Mouse (Mus musculus): Measurements from ENCODE around the gene Mrpl54. TPM values are rescaled to one million over a fixed set of nuclear protein-coding genes. Genes with fewer than 3 reads are reported as not detected.
"Not testable (repeated sequence)": the region's sequence is repeated elsewhere in the genome, so short reads cannot be mapped to it uniquely, and the experiment has no call there.

The Mrpl54 gene
- polyA plus RNA-seq, 1 experiment from 2014 or later: 136 TPM

DNA sequence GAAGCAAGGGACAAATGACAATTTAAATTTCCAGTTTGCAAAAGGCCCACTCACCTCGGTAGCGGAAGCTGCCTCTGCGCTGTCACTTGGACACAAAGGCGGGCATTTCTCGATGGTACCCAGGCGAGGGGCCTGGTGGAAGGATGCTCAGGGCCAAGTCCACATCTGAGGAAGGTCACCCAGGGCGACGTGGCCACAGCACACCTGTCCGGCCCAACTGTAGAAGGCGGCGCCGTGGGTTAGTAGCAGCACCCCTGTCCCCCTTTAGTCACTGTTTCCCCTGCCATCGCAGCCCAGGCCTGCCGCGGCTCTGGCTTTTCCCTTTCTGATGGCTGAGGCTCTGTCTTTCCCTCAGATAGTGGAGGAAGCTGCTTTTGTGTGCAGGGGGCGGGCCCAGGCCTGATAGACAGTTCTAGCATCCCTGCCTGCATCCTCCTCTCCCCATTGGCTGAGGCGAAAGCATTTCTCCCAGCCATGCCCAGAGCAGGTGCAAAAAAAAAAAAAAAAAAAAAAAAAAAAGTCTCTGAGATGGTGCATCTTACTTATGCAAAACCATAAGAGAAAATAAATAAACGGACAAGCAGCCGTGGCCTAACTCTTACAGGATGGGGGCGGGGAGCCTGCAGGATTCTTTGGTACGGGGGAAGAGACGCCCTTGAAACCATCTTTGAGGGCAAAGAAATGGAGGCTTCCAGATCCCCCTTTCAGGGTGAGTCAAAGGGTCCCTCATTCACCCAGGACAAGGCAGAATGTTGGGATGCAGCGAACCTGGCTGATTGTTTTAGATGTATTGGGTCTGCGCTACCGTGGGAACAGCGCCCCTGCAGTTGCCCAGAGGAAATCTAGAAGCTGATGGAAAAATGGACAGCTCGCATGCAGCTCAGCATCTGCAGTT is 36.0 kb downstream of the Mrpl54 start, which contains the start of gene Atcay:
TSS of gene Atcay (minus strand) at position 396 of the 895 bp plus-strand sequence.
- peak; percentile 92 for ATAC-seq (ENCODE audit: low read depth)
- peak within 1 kb of the TSS; percentile 90 for H3K27ac ChIP-seq (ENCODE audit: low read depth, low read length)
- H3K9me3 ChIP-seq (ENCODE audit: control insufficient read depth, low read length): no peaks in the 10 kb centered on the region
- H3K9ac ChIP-seq (replicated peaks; ENCODE audit: low read depth, low read length): peak within 1 kb of the TSS; percentile 88
- H3K4me3 ChIP-seq (ENCODE audit: low read depth, low read length): peak within 1 kb of the TSS; percentile 73
- 6% methylated on average over 27 of the region's 27 CpGs for WGBS
- peak within 1 kb of the TSS; percentile 83 for H3K4me2 ChIP-seq (ENCODE audit: low read depth, low read length)
- H3K27me3 ChIP-seq (ENCODE audit: control insufficient read depth, insufficient read depth, low read length): no peaks in the 10 kb centered on the region
- no peaks in the 10 kb centered on the region for H3K36me3 ChIP-seq (ENCODE audit: control insufficient read depth, insufficient read depth, low read length)
- H3K4me1 ChIP-seq (ENCODE audit: control insufficient read depth, insufficient read depth, low read length): peaks cover 33% of the 10 kb centered on the region

DNA sequence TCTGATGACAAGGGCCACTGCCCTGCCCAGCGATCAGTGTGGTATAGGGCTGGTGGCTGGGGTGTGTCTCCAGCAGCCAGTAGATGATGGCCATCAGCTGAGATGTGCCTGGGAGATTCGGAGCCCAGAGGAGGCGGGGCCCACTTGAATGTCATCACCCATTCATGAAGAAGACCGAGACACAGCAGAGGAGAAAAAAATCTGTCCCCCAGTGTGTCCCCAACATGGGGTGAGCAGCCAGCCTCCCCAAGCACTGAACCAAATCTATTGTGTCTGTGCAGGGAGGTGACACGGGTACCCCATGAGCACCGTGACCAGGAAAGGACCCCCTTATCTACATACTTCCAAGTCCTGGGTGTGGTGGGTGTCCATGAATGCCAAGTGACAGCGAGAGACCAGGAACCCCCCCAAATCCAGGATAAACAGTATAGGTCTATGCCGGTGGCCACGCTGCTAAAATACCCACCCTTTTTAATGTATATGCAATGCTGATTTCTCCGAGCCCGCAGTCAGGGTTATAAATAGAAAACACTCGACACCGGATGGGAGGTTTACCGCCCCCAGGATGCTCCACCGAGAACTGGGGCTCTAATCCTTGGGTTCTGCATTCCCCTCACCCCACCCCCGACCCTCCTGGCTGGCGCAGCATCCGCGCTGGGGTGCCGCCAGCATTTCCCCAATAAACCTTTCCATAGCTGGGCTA is 36.8 kb downstream of the Mrpl54 start:
- no peaks in the 10 kb centered on the region for H3K36me3 ChIP-seq (ENCODE audit: control insufficient read depth, insufficient read depth, low read length)
- no peaks in the 10 kb centered on the region for H3K27me3 ChIP-seq (ENCODE audit: control insufficient read depth, insufficient read depth, low read length)
- peaks cover 33% of the 10 kb centered on the region for H3K4me1 ChIP-seq (ENCODE audit: control insufficient read depth, insufficient read depth, low read length)
- H3K27ac ChIP-seq (ENCODE audit: low read depth, low read length): peak overlapping the region; percentile 90
- H3K9ac ChIP-seq (replicated peaks; ENCODE audit: low read depth, low read length): peak overlapping the region; percentile 88
- WGBS: 8% methylated on average over 20 of the region's 20 CpGs
- no peaks in the 10 kb centered on the region for H3K9me3 ChIP-seq (ENCODE audit: control insufficient read depth, low read length)
- H3K4me3 ChIP-seq (ENCODE audit: low read depth, low read length): peak overlapping the region; percentile 73
- ATAC-seq (ENCODE audit: low read depth): peak; percentile 26; the same call in 1 of the 2 replicates
- peak overlapping the region; percentile 83 for H3K4me2 ChIP-seq (ENCODE audit: low read depth, low read length)

DNA sequence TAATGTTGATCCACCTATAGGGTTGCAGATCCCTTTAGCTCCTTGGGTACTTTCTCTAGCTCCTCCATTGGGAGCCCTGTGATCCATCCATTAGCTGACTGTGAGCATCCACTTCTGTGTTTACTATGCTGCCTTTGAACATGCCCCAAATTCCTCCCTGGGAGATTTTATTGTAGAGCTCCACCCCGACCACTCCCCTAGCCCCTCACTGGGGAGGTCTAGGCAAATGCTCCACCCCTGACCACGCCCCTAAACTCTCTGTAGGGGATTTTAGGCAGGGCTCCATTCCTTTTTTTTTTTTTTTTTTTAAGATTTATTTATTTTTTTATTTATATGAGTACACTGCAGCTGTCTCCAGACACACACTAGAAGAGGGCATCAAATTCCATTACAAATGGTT is 43.0 kb downstream of the Mrpl54 start:
- WGBS: 51% methylated on average over 2 of the region's 2 CpGs
- not testable (repeated sequence) for H3K27me3 ChIP-seq (ENCODE audit: control insufficient read depth, insufficient read depth, low read length); H3K4me2 ChIP-seq (ENCODE audit: low read depth, low read length); H3K4me1 ChIP-seq (ENCODE audit: control insufficient read depth, insufficient read depth, low read length); H3K9me3 ChIP-seq (ENCODE audit: control insufficient read depth, low read length); ATAC-seq (ENCODE audit: low read depth); H3K27ac ChIP-seq (ENCODE audit: low read depth, low read length); H3K9ac ChIP-seq (replicated peaks; ENCODE audit: low read depth, low read length); H3K4me3 ChIP-seq (ENCODE audit: low read depth, low read length)
- H3K36me3 ChIP-seq (ENCODE audit: control insufficient read depth, insufficient read depth, low read length): peaks cover 32% of the 10 kb centered on the region

DNA sequence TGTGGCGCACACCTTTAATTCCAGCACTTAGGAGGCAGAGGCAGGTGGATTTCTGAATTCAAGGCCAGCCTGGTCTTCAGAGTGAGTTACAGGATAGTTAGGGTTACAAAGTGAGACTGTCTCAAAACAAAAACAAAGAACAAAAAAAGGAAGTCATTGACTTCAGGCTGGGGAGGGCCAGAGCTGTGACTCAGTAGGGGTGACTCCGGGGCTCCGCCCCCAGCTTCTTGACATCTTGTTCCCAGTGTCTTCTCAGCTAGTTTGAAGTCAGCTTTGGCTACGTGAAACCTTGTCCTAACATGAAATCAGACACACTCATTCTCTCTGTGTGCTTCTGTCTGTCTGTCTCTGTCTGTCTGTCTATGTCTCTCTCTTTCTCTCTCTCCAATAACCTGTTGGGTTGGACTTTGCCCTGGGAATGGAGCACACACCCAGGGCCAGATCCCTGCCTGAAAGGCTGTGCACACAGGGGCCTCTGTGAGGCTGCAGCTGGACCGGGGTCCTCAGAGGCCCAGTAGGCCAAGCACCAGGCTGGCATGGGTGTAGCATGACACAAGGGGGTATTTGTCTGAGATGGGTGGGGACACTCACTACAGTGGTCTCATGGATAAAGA is 45.2 kb downstream of the Mrpl54 start:
- Histone ChIP-seq H3K4me2 (ENCODE audit: low read depth, low read length) (no peak overlapping the region), H3K9me3 (ENCODE audit: control insufficient read depth, low read length) (no peaks in the 10 kb centered on the region), H3K36me3 (ENCODE audit: control insufficient read depth, insufficient read depth, low read length) (peaks cover 35% of the 10 kb centered on the region), H3K4me1 (ENCODE audit: control insufficient read depth, insufficient read depth, low read length) (no peaks in the 10 kb centered on the region), H3K27me3 (ENCODE audit: control insufficient read depth, insufficient read depth, low read length) (no peaks in the 10 kb centered on the region), H3K4me3 (ENCODE audit: low read depth, low read length) (no peak overlapping the region), H3K9ac (replicated peaks; ENCODE audit: low read depth, low read length) (no peak overlapping the region), H3K27ac (ENCODE audit: low read depth, low read length) (no peak overlapping the region)
- WGBS: 85% methylated on average over 5 of the region's 5 CpGs
- ATAC-seq (ENCODE audit: low read depth): no peak

DNA sequence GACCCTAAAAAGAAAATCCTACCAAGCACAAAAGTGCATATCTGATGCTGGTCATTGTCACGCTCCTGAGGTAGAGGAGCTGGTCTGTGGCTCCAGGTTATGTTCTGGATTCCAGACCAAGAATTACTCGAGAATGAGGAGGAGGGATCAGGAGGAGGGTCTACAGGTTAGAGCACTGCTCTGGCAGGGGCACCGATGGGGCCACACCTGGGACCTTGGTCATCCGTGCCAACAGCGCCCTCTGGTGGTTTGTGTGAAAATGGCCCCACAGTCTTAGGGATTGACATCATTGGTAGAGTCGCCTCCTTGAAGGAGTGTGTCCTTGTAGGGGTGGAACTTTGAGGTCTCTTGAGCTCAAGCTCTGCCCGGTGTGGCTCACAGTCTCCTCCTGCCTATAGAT is 48.8 kb downstream of the Mrpl54 start:
- Histone ChIP-seq H3K9me3 (ENCODE audit: control insufficient read depth, low read length) (no peaks in the 10 kb centered on the region), H3K4me1 (ENCODE audit: control insufficient read depth, insufficient read depth, low read length) (no peaks in the 10 kb centered on the region), H3K27me3 (ENCODE audit: control insufficient read depth, insufficient read depth, low read length) (no peaks in the 10 kb centered on the region), H3K4me3 (ENCODE audit: low read depth, low read length) (no peak overlapping the region), H3K36me3 (ENCODE audit: control insufficient read depth, insufficient read depth, low read length) (peaks cover 48% of the 10 kb centered on the region), H3K4me2 (ENCODE audit: low read depth, low read length) (no peak overlapping the region), H3K27ac (ENCODE audit: low read depth, low read length) (no peak overlapping the region), H3K9ac (replicated peaks; ENCODE audit: low read depth, low read length) (no peak overlapping the region)
- peak; percentile 60; the same call in 1 of the 2 replicates for ATAC-seq (ENCODE audit: low read depth)
- WGBS: 37% methylated on average over 7 of the region's 7 CpGs

DNA sequence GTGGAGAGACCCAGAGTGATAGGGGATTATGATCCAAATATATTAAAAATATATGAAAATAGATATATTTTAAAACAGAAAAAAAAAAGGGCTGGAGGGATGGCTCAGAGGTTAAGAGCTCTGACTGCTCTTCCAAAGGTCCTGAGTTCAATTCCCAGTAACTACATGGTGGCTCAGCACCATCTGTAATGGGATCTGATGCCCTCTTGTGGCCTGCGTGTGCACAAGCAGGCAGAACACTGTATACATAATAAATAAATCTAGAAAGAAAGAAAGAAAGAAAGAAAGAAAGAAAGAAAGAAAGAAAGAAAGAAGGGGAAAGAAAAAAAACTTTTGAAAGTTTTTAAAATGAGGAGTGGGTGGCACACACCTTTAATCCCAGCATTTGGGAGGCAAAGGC is 49.5 kb downstream of the Mrpl54 start:
- H3K9me3 ChIP-seq (ENCODE audit: control insufficient read depth, low read length); H3K4me1 ChIP-seq (ENCODE audit: control insufficient read depth, insufficient read depth, low read length); H3K27ac ChIP-seq (ENCODE audit: low read depth, low read length); H3K9ac ChIP-seq (replicated peaks; ENCODE audit: low read depth, low read length); H3K27me3 ChIP-seq (ENCODE audit: control insufficient read depth, insufficient read depth, low read length); H3K4me3 ChIP-seq (ENCODE audit: low read depth, low read length); ATAC-seq (ENCODE audit: low read depth); H3K4me2 ChIP-seq (ENCODE audit: low read depth, low read length): not testable (repeated sequence)
- WGBS: 17% methylated on average over 1 of the region's 1 CpGs
- H3K36me3 ChIP-seq (ENCODE audit: control insufficient read depth, insufficient read depth, low read length): peaks cover 55% of the 10 kb centered on the region

DNA sequence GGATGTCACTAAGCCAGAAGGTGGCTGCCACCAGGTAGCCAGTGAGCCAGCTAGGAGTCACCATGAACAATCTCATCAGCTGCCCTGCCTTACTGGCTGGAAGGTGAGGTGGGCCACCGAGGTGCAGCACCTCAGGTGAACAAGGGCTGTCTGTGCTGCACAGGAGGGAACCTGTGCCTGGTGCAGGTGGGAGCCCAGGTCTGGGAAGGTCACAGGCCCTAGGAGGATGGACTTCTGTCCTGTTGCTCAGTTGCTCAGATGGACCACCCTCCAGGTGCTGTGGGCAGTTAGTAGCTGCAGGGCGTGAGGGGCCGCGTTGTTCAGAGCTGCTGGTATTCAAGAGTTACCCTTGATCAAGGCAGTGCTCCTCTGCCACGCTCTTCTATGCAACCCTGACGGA is 49.9 kb downstream of the Mrpl54 start:
- Histone ChIP-seq H3K36me3 (ENCODE audit: control insufficient read depth, insufficient read depth, low read length) (peaks cover 57% of the 10 kb centered on the region), H3K4me1 (ENCODE audit: control insufficient read depth, insufficient read depth, low read length) (no peaks in the 10 kb centered on the region), H3K9ac (replicated peaks; ENCODE audit: low read depth, low read length) (no peak overlapping the region), H3K9me3 (ENCODE audit: control insufficient read depth, low read length) (no peaks in the 10 kb centered on the region), H3K4me3 (ENCODE audit: low read depth, low read length) (no peak overlapping the region), H3K4me2 (ENCODE audit: low read depth, low read length) (no peak overlapping the region), H3K27me3 (ENCODE audit: control insufficient read depth, insufficient read depth, low read length) (no peaks in the 10 kb centered on the region), H3K27ac (ENCODE audit: low read depth, low read length) (no peak overlapping the region)
- ATAC-seq (ENCODE audit: low read depth): no peak
- 89% methylated on average over 6 of the region's 6 CpGs for WGBS

DNA sequence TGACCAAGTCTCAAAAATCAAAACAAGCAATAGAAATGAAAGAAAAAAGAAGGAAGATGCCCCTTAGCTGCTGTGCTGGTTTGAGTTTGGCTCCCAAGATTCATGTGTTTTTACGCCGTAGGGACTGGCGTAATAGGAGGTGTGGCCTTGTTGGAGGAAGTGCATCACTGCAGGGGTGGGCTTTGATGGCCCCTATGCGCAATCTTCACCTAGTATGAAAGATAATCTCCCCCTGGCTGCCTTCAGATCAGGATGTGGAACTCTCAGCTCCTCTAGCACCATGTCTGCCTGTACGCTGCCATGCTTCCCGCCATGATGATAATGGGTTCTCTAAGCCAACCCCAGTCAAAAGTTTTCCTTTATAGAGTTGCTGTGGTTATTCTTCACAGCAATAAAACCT is 50.5 kb downstream of the Mrpl54 start:
- ATAC-seq (ENCODE audit: low read depth): no peak
- H3K4me2 ChIP-seq (ENCODE audit: low read depth, low read length): no peak overlapping the region
- no peak overlapping the region for H3K9ac ChIP-seq (replicated peaks; ENCODE audit: low read depth, low read length)
- no peaks in the 10 kb centered on the region for H3K4me1 ChIP-seq (ENCODE audit: control insufficient read depth, insufficient read depth, low read length)
- H3K27ac ChIP-seq (ENCODE audit: low read depth, low read length): no peak overlapping the region
- WGBS: 86% methylated on average over 6 of the region's 6 CpGs
- no peaks in the 10 kb centered on the region for H3K27me3 ChIP-seq (ENCODE audit: control insufficient read depth, insufficient read depth, low read length)
- no peaks in the 10 kb centered on the region for H3K9me3 ChIP-seq (ENCODE audit: control insufficient read depth, low read length)
- peaks cover 55% of the 10 kb centered on the region for H3K36me3 ChIP-seq (ENCODE audit: control insufficient read depth, insufficient read depth, low read length)
- no peak overlapping the region for H3K4me3 ChIP-seq (ENCODE audit: low read depth, low read length)

Data from neural tube, embryonic 14.5 days (tissue).